Mouse (Mus musculus) ES-Bruce4 (cell line): ENCODE results near the gene Ctnnd1. TPM values are rescaled to one million over a fixed set of nuclear protein-coding genes. Genes with fewer than 3 reads are reported as not detected.

ENCODE experiments used
- H3K27ac ChIP-seq: 2 replicates; pipeline ENCODE4 v1.5.1; 2012; ENCODE audit warnings: low read length, inconsistent platforms; ENCODE audit not compliant: insufficient read depth
- H3K27me3 ChIP-seq: 2 replicates; pipeline ENCODE4 v1.6.1; 2012; ENCODE audit warnings: mild to moderate bottlenecking, low read length, inconsistent platforms; ENCODE audit not compliant: control insufficient read depth, poor library complexity, insufficient read depth, severe bottlenecking
- H3K36me3 ChIP-seq: 2 replicates; pipeline ENCODE4 v1.6.1; 2012; ENCODE audit warnings: inconsistent platforms, mild to moderate bottlenecking, low read length, moderate library complexity; ENCODE audit not compliant: control insufficient read depth, poor library complexity, insufficient read depth, severe bottlenecking
- H3K4me1 ChIP-seq: one replicate; pipeline ENCODE4 v1.8.1; 2011; ENCODE audit warnings: low read length; ENCODE audit not compliant: control insufficient read depth, insufficient read depth
- H3K4me3 ChIP-seq: 2 replicates; pipeline ENCODE4 v1.5.1; 2011; ENCODE audit warnings: low read depth, mild to moderate bottlenecking, low read length
- H3K9ac ChIP-seq: 2 replicates; pipeline ENCODE4 v1.6.1; 2012; ENCODE audit warnings: low read depth, mild to moderate bottlenecking, inconsistent platforms; ENCODE audit not compliant: poor library complexity, severe bottlenecking
- H3K9me3 ChIP-seq: replicated peaks from 2 replicates; pipeline ENCODE4 v1.6.1; 2012; ENCODE audit warnings: mild to moderate bottlenecking, low read length, inconsistent platforms; ENCODE audit not compliant: control insufficient read depth, poor library complexity, insufficient read depth, severe bottlenecking
- CTCF ChIP-seq: IDR thresholded peaks from one replicate; pipeline ENCODE4 v1.8.1; 2011; ENCODE audit warnings: low read depth, low read length
- EP300 ChIP-seq: IDR thresholded peaks from 2 replicates; pipeline ENCODE4 v1.6.1; 2011; ENCODE audit warnings: low read depth, low read length; ENCODE audit not compliant: insufficient read depth
- POLR2A ChIP-seq: IDR thresholded peaks from one replicate; pipeline ENCODE4 v1.8.1; 2011; ENCODE audit warnings: low read length; ENCODE audit not compliant: insufficient read depth
- polyA plus RNA-seq: library from polyadenylated mRNA; stranded (reverse); fragments of >200 nt; gene quantifications from 2 replicates; pipeline ENCODE4 v1.2.4, GENCODE M21; 2011; ENCODE audit warnings: low read depth; ENCODE audit not compliant: missing spikeins, insufficient read depth, insufficient read length

Ctnnd1 gene
- 239 and 247 TPM in 2 replicates for polyA plus RNA-seq

DNA sequence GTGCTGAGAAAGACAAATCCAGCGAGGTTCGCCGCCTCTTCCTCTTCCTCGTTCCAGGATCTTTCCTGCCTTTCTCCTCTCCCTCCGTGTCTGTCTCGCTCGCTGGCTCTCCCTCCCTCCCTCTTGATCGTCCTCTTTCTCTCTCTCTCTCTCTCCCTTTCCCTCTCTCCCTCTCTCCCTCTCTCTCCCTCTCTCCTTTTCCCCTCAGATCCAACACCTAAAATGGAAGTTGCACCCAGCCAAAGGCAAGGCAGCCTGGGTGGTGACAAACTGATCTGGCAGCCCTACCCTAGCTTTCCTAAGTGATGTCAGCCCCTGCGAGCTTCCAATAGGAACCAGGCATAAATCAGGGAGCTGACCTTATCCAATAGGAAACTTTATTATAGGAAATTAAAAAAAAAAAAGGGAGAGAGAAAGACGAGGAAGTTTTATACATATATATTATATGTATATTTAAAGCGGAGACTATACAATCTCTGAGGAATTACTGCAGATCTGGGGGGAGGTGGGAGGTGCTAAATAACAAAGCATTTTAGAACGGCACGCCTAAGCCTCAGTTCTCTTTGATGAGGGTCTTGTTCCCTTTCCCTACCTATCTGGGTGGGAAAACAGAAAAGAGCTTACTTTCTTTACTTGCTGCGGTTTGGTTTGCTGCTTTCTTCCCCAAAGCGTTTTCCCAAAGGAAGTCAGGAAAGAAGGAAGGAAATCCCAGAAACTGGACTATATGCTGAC, at the start of gene Ctnnd1:
TSS of gene Ctnnd1 (minus strand) at position 302 of the 732 bp plus-strand sequence.
- Histone ChIP-seq H3K9ac (peak within 1 kb of the TSS; percentile 60), H3K27ac (peak within 1 kb of the TSS; percentile 79), H3K9me3 (no peaks in the 10 kb centered on the region; the same call in 1 of the 2 replicates), H3K36me3 (no peaks in the 10 kb centered on the region), H3K4me3 (peak within 1 kb of the TSS; percentile 97), H3K27me3 (no peaks in the 10 kb centered on the region), H3K4me1 (no peaks in the 10 kb centered on the region)
- TF ChIP-seq EP300 (no peak), POLR2A (peak; percentile 88)

DNA sequence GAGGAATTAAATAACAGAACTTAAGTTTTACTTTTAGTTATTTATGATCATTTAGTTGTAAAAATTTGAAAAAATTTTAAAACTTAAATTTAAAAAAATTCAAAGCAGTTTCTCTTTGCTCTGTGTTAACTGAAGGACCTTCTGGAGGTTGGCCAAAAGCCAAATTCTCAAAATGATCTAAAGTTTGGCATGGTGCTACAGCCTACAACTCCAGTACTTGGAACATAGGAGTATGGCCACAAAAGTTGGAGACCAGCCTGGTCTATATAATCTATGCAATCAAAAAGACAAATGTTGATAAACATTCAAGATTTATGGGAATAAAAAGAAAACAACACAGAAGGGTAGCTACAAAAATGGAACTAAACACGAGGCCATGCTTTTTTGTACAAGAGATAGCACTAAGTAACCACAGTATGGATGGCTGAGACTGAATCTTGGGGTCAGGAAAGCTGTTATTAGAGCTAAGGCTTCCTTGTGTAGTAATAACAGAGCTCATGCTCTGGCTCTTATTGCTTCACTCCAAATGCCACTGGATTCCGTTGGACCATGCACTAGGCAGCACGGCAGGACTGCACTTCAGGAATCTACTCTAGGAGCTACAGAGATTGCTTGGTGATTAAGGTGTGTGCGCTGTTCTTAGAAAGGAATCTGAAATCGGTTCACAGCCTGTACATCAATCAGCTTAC, 44.6 kb upstream of the Ctnnd1 start:
- Histone ChIP-seq H3K9ac (no peak overlapping the region), H3K27ac (no peak overlapping the region), H3K4me3 (no peak overlapping the region), H3K9me3 (no peaks in the 10 kb centered on the region), H3K4me1 (no peaks in the 10 kb centered on the region), H3K36me3 (peaks cover 33% of the 10 kb centered on the region), H3K27me3 (no peaks in the 10 kb centered on the region)
- TF ChIP-seq POLR2A (no peak), CTCF (no peak), EP300 (no peak)

DNA sequence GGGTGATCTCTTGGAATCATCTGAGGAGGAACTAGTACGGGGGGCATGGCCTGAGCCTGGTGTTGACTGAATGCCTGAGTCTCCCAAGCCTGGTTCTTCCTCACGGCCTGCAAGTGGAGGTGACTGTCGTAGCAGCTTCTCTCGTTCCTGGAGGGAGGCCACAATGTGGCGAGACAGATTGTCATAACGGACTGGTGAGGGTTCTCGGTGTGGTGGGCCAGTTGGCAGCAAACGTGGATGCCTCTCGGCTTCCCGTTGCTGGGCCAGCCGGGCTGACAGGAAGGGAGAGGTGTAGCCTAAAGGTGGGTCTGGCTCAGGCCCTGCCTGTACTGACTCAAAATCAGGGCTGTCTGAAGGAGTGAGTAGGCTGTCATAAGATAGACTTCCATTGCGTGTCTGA, 39.5 kb upstream of the Ctnnd1 start:
- Histone ChIP-seq H3K9me3 (no peaks in the 10 kb centered on the region; the same call in 1 of the 2 replicates), H3K36me3 (peaks cover 66% of the 10 kb centered on the region), H3K9ac (no peak overlapping the region), H3K4me1 (no peaks in the 10 kb centered on the region), H3K4me3 (no peak overlapping the region), H3K27ac (no peak overlapping the region), H3K27me3 (no peaks in the 10 kb centered on the region)
- TF ChIP-seq CTCF (no peak), POLR2A (no peak), EP300 (no peak)

DNA sequence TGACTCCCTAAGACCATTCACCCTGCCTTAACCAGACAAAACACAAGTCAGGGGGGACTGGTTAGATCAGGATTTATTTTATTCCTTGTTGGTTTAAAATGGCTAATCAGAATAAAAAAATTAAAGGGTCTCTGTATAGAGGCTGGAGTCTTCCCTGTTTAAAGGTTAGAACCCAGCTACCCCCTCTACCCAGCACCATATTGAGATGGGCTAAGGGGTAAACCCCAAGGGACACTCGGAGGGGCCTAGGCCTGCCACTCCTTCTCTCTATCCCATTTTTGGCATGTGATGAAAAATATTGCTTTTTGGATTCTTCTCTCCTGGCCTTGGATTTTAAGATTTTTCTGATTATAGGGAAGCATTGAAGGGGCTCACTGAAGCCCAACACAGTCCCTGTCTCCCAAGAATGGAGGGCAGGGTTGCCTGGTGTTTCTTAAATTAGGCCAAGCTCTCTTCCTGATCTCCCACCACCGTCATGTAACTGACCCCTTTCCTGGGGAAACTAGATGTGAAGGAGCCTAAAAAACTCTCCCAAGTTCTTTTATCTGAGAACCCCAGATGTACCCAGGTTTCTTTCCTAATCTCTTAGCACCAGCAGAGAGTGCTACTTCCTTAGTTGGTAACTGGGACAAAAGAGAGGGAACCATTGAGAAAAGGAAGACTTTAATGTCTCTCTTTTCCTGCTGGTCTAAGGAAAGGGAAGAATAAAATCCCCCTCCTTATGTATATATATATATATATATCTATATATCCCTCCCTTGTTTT, 37.7 kb upstream of the Ctnnd1 start:
- H3K4me1 ChIP-seq = no peaks in the 10 kb centered on the region
- peaks cover 61% of the 10 kb centered on the region for H3K36me3 ChIP-seq
- H3K4me3 ChIP-seq = no peak overlapping the region
- no peak overlapping the region for H3K27ac ChIP-seq
- H3K27me3 ChIP-seq = no peaks in the 10 kb centered on the region
- H3K9ac ChIP-seq = no peak overlapping the region
- TF ChIP-seq CTCF = no peak
- TF ChIP-seq EP300 = no peak
- no peak for TF ChIP-seq POLR2A
- H3K9me3 ChIP-seq = no peaks in the 10 kb centered on the region; the same call in 1 of the 2 replicates

DNA sequence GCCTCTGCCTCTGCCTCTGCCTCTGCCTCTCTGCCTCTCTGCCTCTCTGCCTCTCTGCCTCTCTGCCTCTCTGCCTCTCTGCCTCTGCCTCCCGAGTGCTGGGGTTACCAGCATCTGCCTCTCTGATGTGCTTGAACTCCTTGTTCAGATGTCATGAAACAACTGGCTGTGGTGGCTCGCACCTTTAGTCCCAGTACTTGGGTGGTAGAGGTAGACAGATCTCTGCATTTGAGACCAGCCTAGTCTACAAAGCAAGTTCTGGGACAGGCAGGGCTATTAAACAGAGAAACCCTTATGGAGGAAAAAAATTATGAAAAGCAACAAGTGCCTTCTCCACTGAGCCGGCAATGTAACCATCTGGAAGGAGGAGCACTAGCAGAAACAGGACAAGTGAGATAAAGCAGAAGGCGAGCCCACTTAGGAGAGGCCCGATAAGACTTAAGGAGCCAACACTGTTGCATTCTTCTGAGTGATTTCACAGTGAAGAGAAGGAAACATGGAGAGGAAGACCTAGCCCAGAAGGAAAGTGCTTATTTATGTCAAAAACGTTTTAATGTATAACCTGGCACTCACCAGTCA, 32.1 kb upstream of the Ctnnd1 start:
- Histone ChIP-seq H3K4me1 (no peaks in the 10 kb centered on the region), H3K27ac (no peak overlapping the region), H3K36me3 (peaks cover 34% of the 10 kb centered on the region), H3K4me3 (no peak overlapping the region), H3K9ac (no peak overlapping the region), H3K9me3 (no peaks in the 10 kb centered on the region; the same call in 1 of the 2 replicates), H3K27me3 (no peaks in the 10 kb centered on the region)
- TF ChIP-seq EP300 = no peak
- TF ChIP-seq POLR2A = no peak
- no peak for TF ChIP-seq CTCF
